Mouse (Mus musculus) CD8-positive naive resting alpha-beta T cell, adult 57 days (primary cell): ENCODE measurements around the gene Prss21. TPM values are rescaled to one million over a fixed set of nuclear protein-coding genes. Genes with fewer than 3 reads are reported as not detected.

ENCODE experiments used
- total RNA-seq: library from RNA; stranded (reverse); gene quantifications from one replicate; pipeline ENCODE4 v1.2.4, GENCODE M21; 2023

The Prss21 gene
- not detected for total RNA-seq

GRCm38 (mm10) chr17:23867756-23868155 is at the start of gene Prss21:
Gene Prss21 (plus strand): TSS chr17:23868056.

GRCm38 (mm10) chr17:23829064-23829619 is 38.7 kb upstream of the Prss21 start, which contains the start of gene Elob:
Gene Elob (minus strand): TSS chr17:23829136.

GRCm38 (mm10) chr17:23836006-23836575 is 31.8 kb upstream of the Prss21 start, which contains the start of gene Prss33:
Gene Prss33 (minus strand): TSS chr17:23836056.

GRCm38 (mm10) chr17:23843812-23844273 is 24.0 kb upstream of the Prss21 start, which contains the start of the genes Prss32 and Prss41:
Gene Prss32 (plus strand): TSS chr17:23843855.
Gene Prss41 (minus strand): TSS chr17:23844172.

GRCm38 (mm10) chr17:23880576-23880975 is 12.7 kb downstream of the Prss21 start, which contains the start of the genes Dcpp1 and Dcpp2:
Gene Dcpp1 (plus strand): TSS chr17:23880876.
Gene Dcpp2 (plus strand): TSS chr17:23880880.

GRCm38 (mm10) chr17:23917158-23917557 is 49.3 kb downstream of the Prss21 start, which contains the start of gene Dcpp3:
Gene Dcpp3 (plus strand): TSS chr17:23917458.

Other genes starting within 250 kb of the Prss21 start
- 0.34 TPM for gene Mmp25, start 222.8 kb upstream of the Prss21 start, total RNA-seq
- gene Bicdl2, start 207.6 kb upstream of the Prss21 start, total RNA-seq: 0.34 TPM
- gene Hcfc1r1, start 194.5 kb upstream of the Prss21 start, total RNA-seq: 34.9 TPM
- 23.4 TPM for gene Thoc6, start 194.2 kb upstream of the Prss21 start, total RNA-seq
- gene Tnfrsf12a, start 190.6 kb upstream of the Prss21 start, total RNA-seq: 38.4 TPM
- not detected for gene Cldn6, start 188.8 kb upstream of the Prss21 start, total RNA-seq
- gene Cldn9, start 184.0 kb upstream of the Prss21 start, total RNA-seq: not detected
- not detected for gene 1520401A03Rik, start 145.3 kb upstream of the Prss21 start, total RNA-seq
- 35.0 TPM for gene Pkmyt1, start 141.7 kb upstream of the Prss21 start, total RNA-seq
- gene Paqr4, start 127.2 kb upstream of the Prss21 start, total RNA-seq: 2.6 TPM
- gene Kremen2, start 122.2 kb upstream of the Prss21 start, total RNA-seq: 1.1 TPM
- 23.9 TPM for gene Flywch1, start 96.5 kb upstream of the Prss21 start, total RNA-seq
- not detected for gene Flywch2, start 82.0 kb upstream of the Prss21 start, total RNA-seq
- 1,331 TPM for gene Srrm2, start 77.5 kb upstream of the Prss21 start, total RNA-seq
- 176 TPM for gene Elob, start 38.9 kb upstream of the Prss21 start, total RNA-seq
- gene Prss33, start 32.0 kb upstream of the Prss21 start, total RNA-seq: not detected
- not detected for gene Prss32, start 24.2 kb upstream of the Prss21 start, total RNA-seq
- gene Prss41, start 23.9 kb upstream of the Prss21 start, total RNA-seq: 0.86 TPM
- not detected for gene Dcpp1, start 12.8 kb downstream of the Prss21 start, total RNA-seq
- not detected for gene Dcpp2, start 12.8 kb downstream of the Prss21 start, total RNA-seq
- not detected for gene Dcpp3, start 49.4 kb downstream of the Prss21 start, total RNA-seq
- gene Sbp, start 73.6 kb downstream of the Prss21 start, total RNA-seq: not detected
- not detected for gene Sbpl, start 87.2 kb downstream of the Prss21 start, total RNA-seq
- 3.3 TPM for gene Prss30, start 112.5 kb downstream of the Prss21 start, total RNA-seq
- not detected for gene Prss22, start 130.0 kb downstream of the Prss21 start, total RNA-seq
- gene Prss27, start 170.1 kb downstream of the Prss21 start, total RNA-seq: not detected
- gene Kctd5, start 205.4 kb downstream of the Prss21 start, total RNA-seq: 29.3 TPM